Mouse (Mus musculus) frontal cortex, postnatal 25 days (tissue): ENCODE results near the gene Prmt7.

ENCODE experiments used
- DNase-seq, 2 experiments: peaks; one replicate each; pipeline ENCODE4 v3.0.0; 2022; ENCODE audit warnings: low spot score in 2 of 2

Prmt7 gene

DNA sequence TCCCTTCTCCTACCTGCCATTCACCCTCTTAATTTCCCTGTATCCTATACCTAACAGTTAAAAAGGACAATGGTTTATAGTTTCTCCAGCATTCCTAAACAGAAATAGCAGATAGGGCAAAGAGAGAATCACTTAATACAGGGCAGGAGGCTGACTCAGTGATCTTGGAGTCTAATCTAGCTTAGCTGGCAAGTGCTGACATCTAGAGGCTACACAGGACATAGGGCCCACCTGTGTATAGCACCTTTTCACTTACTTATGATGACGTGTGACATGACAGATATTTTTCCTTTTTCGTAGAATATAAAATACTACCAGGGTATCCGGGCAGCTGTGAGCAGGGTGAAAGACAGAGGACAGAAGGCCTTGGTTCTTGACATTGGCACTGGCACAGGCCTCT, 8.9 kb downstream of the Prmt7 start:
- DNase-seq: no peak

DNA sequence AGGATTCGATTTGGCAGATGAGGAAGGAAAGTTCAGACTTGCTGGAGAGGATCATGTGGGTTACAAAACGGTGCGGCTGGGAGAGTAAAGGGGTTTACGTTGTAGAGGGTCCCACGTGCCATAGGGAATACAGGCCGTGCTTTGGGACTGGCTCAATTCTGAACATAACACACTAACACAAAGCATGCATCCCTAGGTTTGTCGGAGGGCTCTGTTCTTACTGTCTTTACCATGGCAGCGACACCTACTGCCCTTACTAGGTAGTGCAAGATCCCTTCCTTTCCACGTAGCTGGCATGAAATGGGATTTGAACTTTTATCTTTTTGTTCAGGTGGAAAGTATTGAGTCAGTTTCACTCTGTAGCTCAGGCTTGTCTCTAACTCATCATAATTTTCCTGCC, 15.9 kb downstream of the Prmt7 start:
- DNase-seq: peak in 1 of 2 experiments; percentile 36

GRCm38 (mm10) chr8:106231536-106231935, 20.8 kb downstream of the Prmt7 start:
- DNase-seq: no peak

- no peak for DNase-seq
Observed at GRCm38 (mm10) chr8:106232751-106233150, 22.0 kb downstream of the Prmt7 start.

DNA sequence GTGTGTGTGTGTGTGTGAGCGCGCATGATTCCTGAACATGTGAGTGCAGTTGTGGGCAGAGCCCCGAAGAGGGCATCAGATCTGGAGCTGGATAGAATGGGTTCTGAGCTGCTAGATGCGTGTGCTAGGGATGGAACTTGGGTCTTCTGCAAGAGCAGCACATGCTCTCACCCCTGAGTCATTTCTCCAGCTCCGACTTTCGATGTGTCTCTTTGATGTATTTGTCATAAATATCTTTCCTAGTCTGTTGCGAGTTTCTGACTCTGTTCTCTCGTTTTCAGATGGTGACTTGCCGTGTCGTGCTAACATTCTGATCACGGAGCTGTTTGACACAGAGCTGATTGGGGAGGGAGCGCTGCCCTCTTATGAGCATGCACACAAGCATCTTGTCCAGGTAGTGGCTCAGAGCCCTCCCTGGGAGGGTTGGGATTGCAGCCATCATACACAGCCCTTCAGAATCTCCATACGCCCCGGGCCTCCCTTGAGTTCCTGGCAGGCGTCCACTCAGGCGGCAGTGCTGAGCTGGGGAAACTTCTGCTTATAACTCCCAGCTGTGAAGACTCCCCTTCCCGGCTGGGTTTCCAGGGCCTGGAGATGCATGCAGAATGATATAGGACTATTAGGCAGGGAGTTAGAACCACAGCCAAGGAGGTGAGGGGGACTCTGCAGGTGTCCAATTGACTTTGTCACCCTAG, 24.0 kb downstream of the Prmt7 start:
- no peak for DNase-seq

DNA sequence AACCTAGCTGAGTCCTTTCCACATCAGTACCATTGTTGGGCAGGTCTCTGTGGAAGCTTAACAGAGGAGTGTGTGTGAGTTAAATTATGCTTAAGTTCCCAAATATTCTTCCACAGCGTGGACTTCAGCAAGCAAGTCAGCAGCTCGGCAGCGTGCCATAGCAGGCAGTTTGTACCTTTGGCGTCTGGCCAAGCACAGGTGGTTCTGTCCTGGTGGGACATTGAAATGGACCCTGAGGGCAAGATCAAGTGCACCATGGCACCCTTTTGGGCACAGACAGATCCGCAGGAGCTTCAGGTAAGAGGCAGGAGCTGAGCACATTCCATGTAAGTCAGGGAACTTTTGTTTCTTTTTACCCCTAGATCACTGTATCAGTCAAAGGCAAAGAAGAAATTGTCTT, 26.4 kb downstream of the Prmt7 start:
- no peak for DNase-seq

- DNase-seq: no peak
Observed at GRCm38 (mm10) chr8:106250186-106250585, 39.5 kb downstream of the Prmt7 start.

DNA sequence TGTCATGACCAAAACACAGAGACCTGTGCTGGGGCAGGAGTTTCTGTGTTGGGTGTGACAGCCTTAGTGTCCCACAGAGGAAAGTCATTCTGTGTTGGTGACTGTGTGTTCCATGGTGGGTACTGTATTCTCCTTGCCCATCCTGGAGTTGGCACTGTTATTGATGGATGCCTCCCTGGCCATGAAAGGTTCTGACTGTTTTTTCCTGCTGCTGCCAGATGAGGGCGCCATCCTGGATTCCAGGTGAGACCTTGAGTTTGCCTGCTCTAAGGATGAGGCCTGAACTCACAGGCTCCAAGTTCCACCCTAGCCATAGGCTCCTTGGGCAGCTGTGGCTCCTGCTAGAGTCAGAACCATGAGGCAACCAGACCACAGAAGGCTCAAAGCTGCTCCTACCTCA, 47.4 kb downstream of the Prmt7 start:
- no peak for DNase-seq

- DNase-seq: no peak
Observed at GRCm38 (mm10) chr8:106259579-106260255, 49.0 kb downstream of the Prmt7 start.

- no peak for DNase-seq
Observed at GRCm38 (mm10) chr8:106260894-106261293, 50.2 kb downstream of the Prmt7 start.

- no peak for DNase-seq
Observed at GRCm38 (mm10) chr8:106262343-106262742, 51.6 kb downstream of the Prmt7 start.

DNA sequence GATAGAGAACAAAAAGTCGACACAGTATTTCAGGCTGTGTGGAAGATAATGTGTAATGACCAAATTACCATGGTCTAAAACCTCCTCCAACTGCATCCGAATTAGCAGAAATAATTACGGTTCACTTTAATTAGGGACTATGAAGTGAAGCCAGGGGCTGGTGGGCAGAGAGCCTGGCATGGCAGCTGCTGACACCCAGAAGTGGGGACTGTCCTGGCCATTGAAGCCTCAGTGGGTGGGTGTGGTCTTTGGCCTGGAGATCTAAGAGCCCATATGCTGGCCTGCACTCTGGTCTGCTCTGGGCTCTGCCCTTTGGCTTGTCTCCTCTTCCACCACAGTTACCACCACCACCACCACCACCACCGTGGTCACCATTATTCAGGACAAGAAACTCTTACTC, 53.2 kb downstream of the Prmt7 start:
- no peak for DNase-seq

DNA sequence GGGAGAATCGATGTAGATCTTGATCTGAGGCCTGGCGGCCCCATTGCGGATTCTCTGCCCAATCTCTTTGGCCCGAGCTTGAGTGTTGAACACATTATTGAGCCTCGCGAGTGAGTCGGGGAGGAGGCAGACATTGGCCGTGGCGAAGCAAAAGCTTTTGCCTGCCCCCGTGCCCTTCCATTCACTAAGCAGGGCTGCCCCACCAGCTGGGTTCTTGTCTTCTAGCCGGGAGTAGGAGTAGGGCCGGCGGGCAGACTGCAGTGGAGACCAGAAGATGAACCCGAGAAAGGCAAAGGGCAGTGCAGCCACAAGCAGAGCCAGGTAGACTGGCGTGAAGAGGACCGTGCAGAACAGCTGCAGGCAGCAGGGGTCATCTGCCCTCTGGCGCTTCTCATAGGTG, 54.7 kb downstream of the Prmt7 start:
- DNase-seq: no peak

DNA sequence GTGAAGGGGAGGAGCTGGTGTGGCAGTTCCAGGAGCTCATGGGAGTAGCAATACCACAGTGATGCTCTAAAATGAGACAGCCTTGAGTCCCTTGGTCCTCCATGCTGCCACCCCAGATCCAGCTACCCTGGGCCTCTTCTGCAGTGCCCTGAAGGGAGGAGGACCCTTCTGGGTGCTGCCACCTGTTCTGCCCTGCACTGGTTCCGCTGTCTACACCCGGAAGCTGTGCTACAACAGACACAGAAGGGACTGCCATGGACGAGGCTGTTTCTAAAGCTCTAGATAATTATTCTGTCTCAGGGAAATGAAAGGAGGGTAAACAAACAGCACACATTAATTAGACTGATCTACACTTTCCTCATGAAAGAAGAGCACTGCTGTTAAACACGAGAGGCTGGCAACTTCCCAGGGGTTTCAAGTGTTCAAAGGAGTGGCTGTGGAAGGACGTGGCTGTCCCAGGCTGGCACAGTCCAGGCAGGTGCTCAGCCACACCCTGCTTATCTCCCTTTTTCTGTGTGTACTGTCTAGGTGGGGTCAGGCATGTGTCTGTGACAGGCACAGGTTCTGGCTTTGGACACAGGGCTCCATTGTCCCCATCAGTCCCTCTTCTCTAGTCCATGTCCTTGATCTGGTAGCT, 58.1 kb downstream of the Prmt7 start:
- DNase-seq: no peak

- DNase-seq: peak; percentile 44 to 54
Observed at GRCm38 (mm10) chr8:106270804-106271203, 60.1 kb downstream of the Prmt7 start.

GRCm38 (mm10) chr8:106271378-106271777, 60.6 kb downstream of the Prmt7 start:
- no peak for DNase-seq

- DNase-seq: no peak
Observed at GRCm38 (mm10) chr8:106273468-106273867, 62.7 kb downstream of the Prmt7 start.

- no peak for DNase-seq
Observed at GRCm38 (mm10) chr8:106276709-106277317, 66.1 kb downstream of the Prmt7 start.

GRCm38 (mm10) chr8:106278367-106279042, 67.8 kb downstream of the Prmt7 start:
- no peak for DNase-seq

DNA sequence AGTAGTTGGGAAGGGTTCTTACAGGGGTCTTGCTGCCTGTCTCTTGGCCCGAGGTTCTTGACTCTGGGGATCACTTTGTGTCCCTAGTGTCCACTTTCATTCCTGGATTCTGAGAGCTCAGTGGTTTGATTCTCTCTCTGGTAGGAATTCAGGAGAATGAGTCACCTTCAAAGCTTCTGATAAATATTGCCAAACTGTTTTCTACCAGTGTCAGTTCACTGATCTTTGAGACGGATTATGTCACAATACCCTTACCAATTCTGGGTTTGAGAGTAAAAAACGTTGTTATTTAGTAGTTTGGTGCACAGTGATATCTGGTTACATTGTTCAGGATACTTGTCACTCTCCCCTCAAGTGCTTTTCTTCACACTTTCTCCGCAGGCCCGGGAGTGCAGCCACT, 69.4 kb downstream of the Prmt7 start:
- no peak for DNase-seq

- DNase-seq: no peak
Observed at GRCm38 (mm10) chr8:106280844-106281243, 70.1 kb downstream of the Prmt7 start.

GRCm38 (mm10) chr8:106287445-106287844, 76.7 kb downstream of the Prmt7 start:
- no peak for DNase-seq
